Mouse (Mus musculus) ovary, postnatal 14 days (tissue): ENCODE results near the gene Tnrc6b.

ENCODE experiments used
- DNase-seq: peaks from one replicate; pipeline ENCODE4 v3.0.0; 2022; ENCODE audit warnings: low spot score

Gene Tnrc6b

GRCm38 (mm10) chr15:80974311-80974710 lies 263.2 kb downstream of the Tnrc6b start:
- no peak for DNase-seq

- no peak for DNase-seq
These were observed 264.6 kb downstream of the Tnrc6b start for GRCm38 (mm10) chr15:80975666-80976065.

DNA sequence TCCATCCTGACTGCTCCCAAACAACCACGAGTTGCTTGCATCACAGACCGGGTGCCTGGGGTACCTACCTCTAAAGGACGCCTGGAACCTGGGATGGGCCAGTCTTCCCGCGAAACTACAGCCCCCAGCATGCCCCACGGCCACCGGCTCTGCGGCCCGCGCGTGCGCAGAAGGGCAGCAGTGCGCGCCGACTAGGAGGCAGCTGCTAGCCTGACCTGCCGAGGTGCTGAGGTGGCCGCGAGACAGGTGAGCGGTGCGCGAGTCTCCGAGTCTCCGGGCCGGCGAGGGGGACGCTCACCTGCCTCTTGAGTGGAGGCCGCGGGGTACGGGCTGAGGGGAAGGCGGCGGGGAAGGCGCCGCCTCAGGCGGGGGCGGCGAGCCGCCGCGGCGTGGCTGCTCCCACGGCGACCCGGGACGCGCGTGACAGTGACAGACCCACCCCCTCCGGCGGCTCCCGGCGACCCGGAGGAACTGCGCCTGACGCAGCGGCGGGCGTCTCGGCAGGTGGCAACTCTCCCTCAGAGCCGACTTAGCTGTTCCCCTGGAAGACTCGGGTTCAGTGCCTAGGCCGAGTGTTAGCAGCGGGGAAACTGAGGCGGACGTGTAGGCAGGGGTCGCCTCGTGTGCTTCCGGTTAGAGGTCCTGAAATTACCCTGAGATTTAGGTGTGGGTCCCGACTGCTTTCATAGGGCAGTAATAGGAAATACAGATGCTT lies 266.7 kb downstream of the Tnrc6b start, which contains the start of gene Sgsm3:
Gene Sgsm3, plus strand, starts transcription at position 146 of the 715 bp plus-strand sequence.
- DNase-seq: peak; percentile 67

GRCm38 (mm10) chr15:80979611-80980010 lies 268.5 kb downstream of the Tnrc6b start:
- no peak for DNase-seq

GRCm38 (mm10) chr15:80981176-80981575 lies 270.1 kb downstream of the Tnrc6b start:
- DNase-seq: no peak

DNA sequence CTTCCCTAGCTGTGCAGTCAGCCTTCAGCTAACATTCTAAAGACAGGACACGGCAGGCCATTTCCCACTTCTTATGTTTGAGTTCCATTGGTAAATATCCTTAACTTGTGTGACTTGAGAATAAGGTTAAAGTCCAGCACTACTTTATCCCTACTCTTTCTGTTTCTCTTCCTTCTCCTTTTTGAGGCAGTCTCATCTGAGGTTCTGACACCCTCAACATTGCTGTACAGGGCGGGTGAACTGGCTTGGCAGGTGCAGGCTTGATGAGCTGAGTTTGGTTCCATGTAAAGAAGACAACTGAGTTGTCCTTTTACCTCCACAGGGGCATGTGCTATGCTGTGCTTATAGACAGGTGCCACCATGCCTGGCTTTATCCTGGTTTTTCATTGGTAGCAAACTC lies 272.2 kb downstream of the Tnrc6b start:
- DNase-seq: no peak

DNA sequence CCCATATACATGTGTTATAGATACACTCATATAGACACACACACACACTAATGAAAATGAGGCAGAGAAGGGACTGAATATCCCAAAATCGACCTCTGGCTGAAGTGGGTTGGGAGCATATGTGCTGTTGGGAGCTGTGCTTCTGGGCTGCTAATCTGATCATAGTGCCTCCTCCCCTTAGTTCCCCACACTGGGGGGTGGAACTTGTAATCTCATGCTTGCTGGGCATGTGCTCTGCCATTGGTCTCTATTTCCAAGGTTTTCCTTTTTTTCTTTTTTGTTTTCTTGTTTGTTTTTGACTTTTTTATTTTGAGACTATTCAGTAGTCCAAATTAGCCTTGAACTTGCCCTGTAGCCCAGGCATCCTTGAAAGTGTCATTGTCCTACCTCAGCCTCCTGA lies 277.2 kb downstream of the Tnrc6b start:
- no peak for DNase-seq

- DNase-seq: no peak
These were observed 278.6 kb downstream of the Tnrc6b start for GRCm38 (mm10) chr15:80989712-80990111.
